Comparison of ENCODE assay signal across 17 mouse cellular contexts in genomic region chr11:113595144-113595543, GRCm38 (mm10). TPM values are rescaled to one million over a fixed set of nuclear protein-coding genes. Genes with fewer than 3 reads are reported as not detected.
"Had no signal": no experiment of that assay in that cellular context is flagged by ENCODE, and none has a peak within 500 bp of the region (broad histone marks: within the 10 kb centered on the region; RNA-seq: fewer than 3 reads in every experiment).

No protein-coding gene starts in this region.

- H3K36me3 ChIP-seq: neural tube, embryonic 13.5 days; neural tube, embryonic 15.5 days; stomach, embryonic 15.5 days had no signal

- H3K27me3 ChIP-seq: neural tube, embryonic 13.5 days; neural tube, embryonic 15.5 days; stomach, embryonic 15.5 days had no signal

- H3K9me3 ChIP-seq: neural tube, embryonic 13.5 days; neural tube, embryonic 15.5 days; stomach, embryonic 15.5 days had no signal

- H3K27ac ChIP-seq: neural tube, embryonic 13.5 days; neural tube, embryonic 15.5 days; stomach, embryonic 15.5 days; stomach, postnatal 0 days had no signal

- H3K4me3 ChIP-seq: neural tube, embryonic 13.5 days; neural tube, embryonic 15.5 days; stomach, embryonic 15.5 days had no signal

- H3K4me2 ChIP-seq: neural tube, embryonic 13.5 days; neural tube, embryonic 15.5 days; stomach, embryonic 15.5 days had no signal

- DNase-seq: retina, postnatal 1 day; right cerebral cortex, adult 18-20 months; right cerebral cortex, postnatal 14 days; right cerebral cortex, postnatal 25 days; right cerebral cortex, postnatal 4 days; spleen, adult 18-20 months; thymus, adult 18-20 months; thymus, adult 2 months; thymus, postnatal 14 days; thymus, postnatal 25 days; thymus, postnatal 36 days; thymus, postnatal 4 days had no signal

- H3K4me1 ChIP-seq: neural tube, embryonic 13.5 days; neural tube, embryonic 15.5 days; stomach, embryonic 15.5 days had no signal

- H3K9ac ChIP-seq: neural tube, embryonic 13.5 days; neural tube, embryonic 15.5 days; stomach, embryonic 15.5 days had no signal

RNA-seq across cellular contexts. Expression of gene Sstr2, which starts 24.0 kb away (rescaled TPM):
- total RNA-seq: neutrophil, adult 5-6 weeks had no signal
